Comparison of ENCODE assay signal across 7 mouse cellular contexts in genomic region chr4:125490661-125491504, GRCm38 (mm10). TPM values are rescaled to one million over a fixed set of nuclear protein-coding genes. Genes with fewer than 3 reads are reported as not detected.
DNase-seq lines count a peak whose midpoint lies in the region; ATAC-seq lines count a peak whose summit lies in the region.

Gene Grik3, plus strand, starts transcription at chr4:125490700.

- no peaks in the 10 kb centered on the region for H3K36me3 ChIP-seq in forebrain, embryonic 11.5 days (ENCODE audit: control insufficient read depth, insufficient read depth, low read length)
- H3K36me3 ChIP-seq in neural tube, embryonic 14.5 days (ENCODE audit: control insufficient read depth, insufficient read depth, low read length), result no peaks in the 10 kb centered on the region

- H3K9ac ChIP-seq in forebrain, embryonic 11.5 days (ENCODE audit: low read length), result peak within 1 kb of the TSS; percentile 56
- peak within 1 kb of the TSS; percentile 66 for H3K9ac ChIP-seq in neural tube, embryonic 14.5 days (replicated peaks; ENCODE audit: low read depth, low read length)

- H3K4me2 ChIP-seq in forebrain, embryonic 11.5 days (ENCODE audit: low read depth, low read length, severe bottlenecking), result peak within 1 kb of the TSS; percentile 62
- H3K4me2 ChIP-seq in neural tube, embryonic 14.5 days (ENCODE audit: low read depth, low read length), result peak within 1 kb of the TSS; percentile 67

- H3K4me1 ChIP-seq in forebrain, embryonic 11.5 days (replicated peaks; ENCODE audit: control insufficient read depth, insufficient read depth, low read length), result peaks cover 41% of the 10 kb centered on the region
- H3K4me1 ChIP-seq in neural tube, embryonic 14.5 days (ENCODE audit: control insufficient read depth, insufficient read depth, low read length), result peaks cover 51% of the 10 kb centered on the region

- peak within 1 kb of the TSS; percentile 44 for H3K4me3 ChIP-seq in forebrain, embryonic 11.5 days (ENCODE audit: low read depth, low read length)
- H3K4me3 ChIP-seq in neural tube, embryonic 14.5 days (ENCODE audit: low read depth, low read length), result peak within 1 kb of the TSS; percentile 46

- DNase-seq in left cerebral cortex, adult 18-20 months (ENCODE audit: low spot score in 2 of 2), result peak; percentile 23 to 32
- no peak for DNase-seq in left cerebral cortex, adult 9 months (ENCODE audit: low spot score in 2 of 2)
- DNase-seq in forebrain, embryonic 11.5 days (ENCODE audit: low spot score), result peak; percentile 68
- no peak for DNase-seq in layer of hippocampus, postnatal 14 days (ENCODE audit: low spot score in 2 of 2)
- no peak for DNase-seq in urinary bladder, postnatal 36 days (ENCODE audit: low spot score in 2 of 2)
- no peak for DNase-seq in urinary bladder, postnatal 4 days (ENCODE audit: low spot score in 2 of 2)

- under 1% methylated on average over 70 of the region's 77 CpGs for WGBS in forebrain, embryonic 11.5 days
- under 1% methylated on average over 66 of the region's 77 CpGs for WGBS in neural tube, embryonic 14.5 days

- H3K27ac ChIP-seq in forebrain, embryonic 11.5 days (ENCODE audit: low read depth, low read length), result 0 out of 2 replicates have a peak within 1 kb of the TSS, but pooled peaks have one; percentile 6
- H3K27ac ChIP-seq in neural tube, embryonic 14.5 days (ENCODE audit: low read depth, low read length), result peak within 1 kb of the TSS; percentile 89

- no peaks in the 10 kb centered on the region for H3K9me3 ChIP-seq in forebrain, embryonic 11.5 days (ENCODE audit: control insufficient read depth, low read length)
- no peaks in the 10 kb centered on the region for H3K9me3 ChIP-seq in neural tube, embryonic 14.5 days (ENCODE audit: control insufficient read depth, low read length)

- no peak for ATAC-seq in forebrain, embryonic 11.5 days (replicated peaks; ENCODE audit: low FRiP score)
- ATAC-seq in neural tube, embryonic 14.5 days (ENCODE audit: low read depth), result peak; percentile 16

- H3K27me3 ChIP-seq in forebrain, embryonic 11.5 days (ENCODE audit: control insufficient read depth, insufficient read depth, low read length), result peaks cover 96% of the 10 kb centered on the region
- H3K27me3 ChIP-seq in neural tube, embryonic 14.5 days (ENCODE audit: control insufficient read depth, insufficient read depth, low read length), result peaks cover 27% of the 10 kb centered on the region

RNA-seq across cellular contexts. Expression of gene Grik3, which starts in this region (rescaled TPM):
- total RNA-seq in left cerebral cortex, adult 18-20 months (2021), result 10 to 100 TPM; 38.8 to 47.6 TPM
- polyA plus RNA-seq in forebrain, embryonic 11.5 days (2014; fragmentation: Nextera tagmentation; extraction: Ambion mirVana), result 2.0 and 2.7 TPM in 2 replicates
- total RNA-seq in layer of hippocampus, postnatal 14 days (2021), result 10 to 100 TPM; 19.4 to 24.6 TPM
- polyA plus RNA-seq in neural tube, embryonic 14.5 days (2014; fragmentation: Nextera tagmentation; extraction: Ambion mirVana), result 6.1 and 8.0 TPM in 2 replicates

Comparison
In these comparisons a context has a peak if more than half of its experiments do, and no peak if none do; other contexts are left out.
1. DNase-seq: peak in left cerebral cortex, adult 18-20 months (2 of 2) and forebrain, embryonic 11.5 days (single experiment); none in left cerebral cortex, adult 9 months (0 of 2), layer of hippocampus, postnatal 14 days (0 of 2), urinary bladder, postnatal 36 days (0 of 2) and urinary bladder, postnatal 4 days (0 of 2).